Mouse (Mus musculus) ovary, postnatal 14 days (tissue): ENCODE results near the gene Relb.
"Not testable (repeated sequence)": the region's sequence is repeated elsewhere in the genome, so short reads cannot be mapped to it uniquely, and the experiment has no call there.

Experiments used
- DNase-seq: peaks from one replicate; pipeline ENCODE4 v3.0.0; 2022; ENCODE audit warnings: low spot score

Gene Relb

GRCm38 (mm10) chr7:19632275-19632674 lies 3.0 kb upstream of the Relb start:
- DNase-seq, result no peak

- DNase-seq, result peak; percentile 97
Observed at GRCm38 (mm10) chr7:19628536-19629360, 490 bp downstream of the Relb start.

- no peak for DNase-seq
Observed at GRCm38 (mm10) chr7:19628192-19628535, 1.1 kb downstream of the Relb start.

- DNase-seq, result no peak
Observed at GRCm38 (mm10) chr7:19627721-19628120, 1.5 kb downstream of the Relb start.

GRCm38 (mm10) chr7:19623433-19623832 lies 5.8 kb downstream of the Relb start:
- no peak for DNase-seq

GRCm38 (mm10) chr7:19622241-19622640 lies 7.0 kb downstream of the Relb start:
- no peak for DNase-seq

- no peak for DNase-seq
Observed at GRCm38 (mm10) chr7:19620811-19621210, 8.4 kb downstream of the Relb start.

DNA sequence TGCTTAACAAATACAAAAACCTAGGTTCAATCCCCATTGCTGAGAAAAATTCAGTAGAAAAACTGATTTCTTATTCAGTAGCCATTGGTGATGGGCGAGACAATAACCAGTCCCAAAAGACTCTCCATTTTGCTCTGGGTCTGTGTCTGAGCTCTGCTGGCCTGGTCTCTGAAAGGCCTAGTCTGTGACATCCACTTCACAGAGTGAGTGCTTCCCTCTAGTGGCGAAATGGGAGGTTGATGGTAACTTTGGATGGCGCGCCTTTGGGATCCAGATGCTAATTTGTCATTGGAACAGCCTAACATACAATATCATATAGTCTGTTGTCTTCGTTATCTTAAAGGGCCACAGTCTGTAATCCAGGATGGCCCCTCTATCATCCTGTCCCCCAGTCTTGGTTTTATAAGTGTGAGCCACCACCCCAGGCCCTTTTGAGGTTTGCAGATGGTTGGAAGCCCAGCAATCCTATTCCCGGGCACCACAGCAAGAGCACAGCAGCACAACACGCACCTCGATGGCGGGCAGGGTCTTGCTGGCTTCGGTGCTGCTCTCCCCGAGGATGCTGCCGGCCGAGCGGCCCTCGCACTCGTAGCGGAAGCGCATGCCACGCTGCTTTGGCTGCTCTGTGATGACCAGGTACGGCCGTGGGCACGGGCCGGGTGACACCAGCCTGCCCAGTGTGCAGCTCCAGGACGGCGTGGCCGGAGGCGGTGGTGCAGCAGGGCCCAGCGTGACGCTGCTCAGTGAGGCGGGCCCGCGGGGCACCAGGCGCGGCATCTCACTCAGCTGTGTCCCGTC lies 10.0 kb downstream of the Relb start:
- peak; percentile 72 for DNase-seq

GRCm38 (mm10) chr7:19615036-19615577 lies 14.1 kb downstream of the Relb start:
- DNase-seq, result no peak

DNA sequence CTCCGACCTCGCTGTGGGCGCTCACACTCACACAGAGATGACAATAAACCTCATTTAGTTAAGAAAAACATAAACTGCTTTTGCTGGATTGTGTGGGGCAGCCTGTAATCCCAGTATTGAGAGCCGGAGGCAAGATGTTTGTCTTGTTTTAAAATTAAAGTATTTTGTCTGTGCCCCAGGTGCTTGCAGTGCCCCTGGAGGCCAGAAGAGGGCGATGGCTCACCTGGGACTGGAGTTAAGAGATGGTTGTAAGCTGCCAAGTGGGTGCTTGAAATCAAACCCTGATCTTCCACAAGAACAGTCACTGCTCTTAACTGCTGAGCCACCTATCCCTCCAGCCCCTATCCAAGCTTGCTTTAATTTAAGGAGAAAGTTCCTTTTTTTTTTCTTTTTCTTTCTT lies 18.3 kb downstream of the Relb start:
- DNase-seq, result no peak

- no peak for DNase-seq
Observed at GRCm38 (mm10) chr7:19609641-19610332, 19.5 kb downstream of the Relb start.

GRCm38 (mm10) chr7:19607291-19607690 lies 21.9 kb downstream of the Relb start:
- no peak for DNase-seq

GRCm38 (mm10) chr7:19604606-19605214 lies 24.5 kb downstream of the Relb start:
- not testable (repeated sequence) for DNase-seq

DNA sequence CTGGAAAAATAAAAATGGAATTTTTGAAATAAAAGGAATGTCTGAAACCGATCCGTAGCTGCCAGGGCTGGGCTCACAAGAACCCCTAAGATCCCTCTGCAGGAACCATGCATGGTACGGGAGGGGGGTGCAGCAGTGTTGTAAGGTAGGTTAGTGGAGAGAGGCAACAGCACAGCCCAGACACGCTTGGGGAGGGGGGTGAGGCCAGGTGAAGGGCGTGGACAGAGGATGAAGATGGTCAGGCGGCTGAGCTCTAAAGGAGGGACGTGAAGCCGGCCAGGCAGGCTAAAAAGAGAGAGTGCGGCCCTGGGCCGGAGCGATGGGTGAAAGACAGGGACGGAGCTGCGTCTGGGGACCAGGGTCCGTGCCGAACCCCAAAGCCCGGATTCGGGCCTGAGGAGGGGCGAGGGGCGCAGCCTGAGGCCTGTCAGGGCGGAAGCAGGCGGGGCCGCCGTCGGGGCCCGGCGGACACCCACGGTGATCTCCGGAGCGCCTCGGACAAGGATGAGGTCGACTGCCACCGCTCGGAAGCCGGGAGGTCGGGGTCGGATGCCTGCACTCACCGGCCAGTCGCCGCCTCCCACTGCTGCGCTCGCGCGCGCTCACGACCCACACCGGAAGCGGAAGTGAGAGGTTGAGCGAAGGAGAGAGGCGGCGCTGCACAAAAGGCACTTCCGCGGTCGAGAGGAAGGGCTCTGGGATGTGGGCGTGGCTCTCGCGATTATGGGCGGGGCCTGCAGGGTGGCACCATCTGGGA lies 25.2 kb downstream of the Relb start, which contains the start of gene Clasrp:
Gene Clasrp (minus strand): TSS at position 638 of the 757 bp plus-strand sequence.
- DNase-seq, result peak; percentile 97

- DNase-seq, result no peak
Observed at GRCm38 (mm10) chr7:19603055-19603454, 26.2 kb downstream of the Relb start.

- DNase-seq, result no peak
Observed at GRCm38 (mm10) chr7:19600562-19600961, 28.7 kb downstream of the Relb start.

DNA sequence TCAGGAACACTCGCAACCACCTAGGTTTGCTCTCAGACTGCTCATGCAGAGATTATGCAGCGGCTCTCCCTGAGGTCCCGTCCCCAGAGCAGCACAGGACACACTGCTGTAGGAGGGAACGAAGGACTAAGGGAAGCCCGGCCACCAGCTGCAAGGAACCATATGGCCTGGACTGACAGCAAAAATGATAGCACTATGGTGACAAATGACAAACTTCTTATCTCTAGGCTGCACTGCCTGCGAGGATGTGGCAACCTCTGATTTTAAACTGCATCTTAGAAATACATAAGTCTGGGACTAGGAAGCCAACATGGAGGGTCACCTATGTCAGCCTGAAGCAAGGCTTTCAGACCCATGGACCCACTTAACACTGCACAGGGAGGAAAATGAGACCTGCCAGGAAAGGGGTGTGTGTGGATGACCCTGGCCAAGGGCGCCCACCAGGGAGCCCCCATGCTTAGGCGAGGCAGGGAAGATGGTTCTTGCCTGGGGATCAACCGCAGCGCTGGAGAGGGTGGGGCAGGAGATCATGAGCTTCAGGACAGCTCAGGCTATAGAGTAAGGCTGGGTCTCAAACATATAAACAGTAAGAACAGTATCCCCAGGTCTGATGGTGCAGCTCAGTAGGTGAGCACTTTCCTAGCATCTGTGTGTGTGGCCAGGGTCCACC lies 36.0 kb downstream of the Relb start:
- DNase-seq, result no peak

- peak; percentile 66 for DNase-seq
Observed at GRCm38 (mm10) chr7:19589917-19590316, 39.3 kb downstream of the Relb start.

GRCm38 (mm10) chr7:19589207-19589606 lies 40.0 kb downstream of the Relb start:
- no peak for DNase-seq

- no peak for DNase-seq
Observed at GRCm38 (mm10) chr7:19586269-19586668, 43.0 kb downstream of the Relb start.

GRCm38 (mm10) chr7:19580634-19581033 lies 48.6 kb downstream of the Relb start:
- DNase-seq, result no peak
